Mouse (Mus musculus): ENCODE measurements at regions not wholly inside any gene's neighbourhood (a gene's known extent, or its start where the extent isn't known, plus 50 kb on each side); places are given as distances from the start of the nearest gene placed in this dataset.

- no peaks in the 10 kb centered on the region for H3K27me3 ChIP-seq (replicated peaks)
- no peaks in the 10 kb centered on the region for H3K9me3 ChIP-seq (replicated peaks)
- no peak for ATAC-seq (ENCODE audit: low FRiP score)
- no peaks in the 10 kb centered on the region for H3K36me3 ChIP-seq
- H3K4me3 ChIP-seq (replicated peaks): no peak overlapping the region
- WGBS: 96% methylated on average over 3 of the region's 3 CpGs
- no peaks in the 10 kb centered on the region for H3K4me1 ChIP-seq
- H3K9ac ChIP-seq (replicated peaks): no peak overlapping the region
- H3K27ac ChIP-seq (replicated peaks): no peak overlapping the region
- H3K4me2 ChIP-seq: no peak overlapping the region
These were observed 226.0 kb upstream of the Pappa start for GRCm38 (mm10) chr4:64897935-64898334.

- no peaks in the 10 kb centered on the region for H3K27me3 ChIP-seq (replicated peaks)
- H3K27ac ChIP-seq (replicated peaks): no peak overlapping the region
- H3K9ac ChIP-seq (replicated peaks): no peak overlapping the region
- no peak overlapping the region for H3K4me2 ChIP-seq
- H3K36me3 ChIP-seq: no peaks in the 10 kb centered on the region
- no peak overlapping the region for H3K4me3 ChIP-seq (replicated peaks)
- H3K9me3 ChIP-seq (replicated peaks): no peaks in the 10 kb centered on the region
- no peaks in the 10 kb centered on the region for H3K4me1 ChIP-seq
- WGBS: 80% methylated on average over 5 of the region's 5 CpGs
- no peak for ATAC-seq (ENCODE audit: low FRiP score)
These were observed 222.7 kb upstream of the Pappa start for GRCm38 (mm10) chr4:64901091-64901845.

GRCm38 (mm10) chr4:64923751-64924150, 200.2 kb upstream of the Pappa start:
- H3K36me3 ChIP-seq: no peaks in the 10 kb centered on the region
- H3K4me3 ChIP-seq (replicated peaks): no peak overlapping the region
- no peak for ATAC-seq (ENCODE audit: low FRiP score)
- no peak overlapping the region for H3K4me2 ChIP-seq
- H3K4me1 ChIP-seq: no peaks in the 10 kb centered on the region
- no peaks in the 10 kb centered on the region for H3K27me3 ChIP-seq (replicated peaks)
- no peak overlapping the region for H3K27ac ChIP-seq (replicated peaks)
- no peaks in the 10 kb centered on the region for H3K9me3 ChIP-seq (replicated peaks)
- H3K9ac ChIP-seq (replicated peaks): no peak overlapping the region

- Histone ChIP-seq H3K9ac (replicated peaks) (no peak overlapping the region), H3K4me2 (no peak overlapping the region), H3K4me1 (no peaks in the 10 kb centered on the region), H3K36me3 (no peaks in the 10 kb centered on the region), H3K4me3 (replicated peaks) (no peak overlapping the region), H3K27ac (replicated peaks) (no peak overlapping the region), H3K27me3 (replicated peaks) (no peaks in the 10 kb centered on the region), H3K9me3 (replicated peaks) (no peaks in the 10 kb centered on the region)
- 72% methylated on average over 2 of the region's 2 CpGs for WGBS
- no peak for ATAC-seq (ENCODE audit: low FRiP score)
These were observed 195.4 kb upstream of the Pappa start for GRCm38 (mm10) chr4:64928553-64928952.

- no peak overlapping the region for H3K27ac ChIP-seq (replicated peaks)
- no peaks in the 10 kb centered on the region for H3K9me3 ChIP-seq (replicated peaks)
These were observed 178.4 kb upstream of the Pappa start for GRCm38 (mm10) chr4:64945547-64945946.

GRCm38 (mm10) chr4:64952651-64953050, 171.3 kb upstream of the Pappa start:
- no peak overlapping the region for H3K27ac ChIP-seq (replicated peaks)
- H3K9me3 ChIP-seq (replicated peaks): no peaks in the 10 kb centered on the region
- H3K4me2 ChIP-seq: no peak overlapping the region
- no peak overlapping the region for H3K4me3 ChIP-seq (replicated peaks)
- ATAC-seq (ENCODE audit: low FRiP score): no peak
- no peaks in the 10 kb centered on the region for H3K4me1 ChIP-seq
- no peak overlapping the region for H3K9ac ChIP-seq (replicated peaks)
- no peaks in the 10 kb centered on the region for H3K36me3 ChIP-seq
- H3K27me3 ChIP-seq (replicated peaks): no peaks in the 10 kb centered on the region

More at GRCm38 (mm10) chr4:64945547-64945946, 178.4 kb upstream of the Pappa start:
- Histone ChIP-seq H3K36me3 (no peaks in the 10 kb centered on the region), H3K9ac (replicated peaks) (no peak overlapping the region), H3K27me3 (replicated peaks) (no peaks in the 10 kb centered on the region), H3K4me3 (replicated peaks) (no peak overlapping the region), H3K4me1 (no peaks in the 10 kb centered on the region), H3K4me2 (no peak overlapping the region)
- no peak for ATAC-seq (ENCODE audit: low FRiP score)

GRCm38 (mm10) chr4:64958843-64959242, 165.1 kb upstream of the Pappa start:
- H3K9ac ChIP-seq (replicated peaks): no peak overlapping the region
- H3K4me1 ChIP-seq: no peaks in the 10 kb centered on the region
- H3K27ac ChIP-seq (replicated peaks): no peak overlapping the region
- no peak overlapping the region for H3K4me3 ChIP-seq (replicated peaks)
- no peaks in the 10 kb centered on the region for H3K9me3 ChIP-seq (replicated peaks)
- ATAC-seq (ENCODE audit: low FRiP score): no peak
- no peak overlapping the region for H3K4me2 ChIP-seq
- no peaks in the 10 kb centered on the region for H3K27me3 ChIP-seq (replicated peaks)
- H3K36me3 ChIP-seq: no peaks in the 10 kb centered on the region
- WGBS: 74% methylated on average over 4 of the region's 4 CpGs

GRCm38 (mm10) chr4:64961796-64962195, 162.2 kb upstream of the Pappa start:
- no peaks in the 10 kb centered on the region for H3K4me1 ChIP-seq
- no peaks in the 10 kb centered on the region for H3K36me3 ChIP-seq
- H3K27ac ChIP-seq (replicated peaks): no peak overlapping the region
- no peak overlapping the region for H3K9ac ChIP-seq (replicated peaks)
- H3K27me3 ChIP-seq (replicated peaks): no peaks in the 10 kb centered on the region
- H3K4me3 ChIP-seq (replicated peaks): no peak overlapping the region
- H3K9me3 ChIP-seq (replicated peaks): no peaks in the 10 kb centered on the region
- 72% methylated on average over 4 of the region's 4 CpGs for WGBS
- no peak overlapping the region for H3K4me2 ChIP-seq
- no peak for ATAC-seq (ENCODE audit: low FRiP score)

Measured in neural tube, embryonic 15.5 days (tissue).